Mouse (Mus musculus) heart, postnatal 4 days (tissue): ENCODE results near the gene Oprd1. TPM values are rescaled to one million over a fixed set of nuclear protein-coding genes. Genes with fewer than 3 reads are reported as not detected.

ENCODE experiments used
- DNase-seq: peaks from one replicate; pipeline ENCODE4 v3.0.0; 2021
- total RNA-seq, 2 experiments: library from RNA; stranded (reverse); gene quantifications; 2 replicates each; pipeline ENCODE4 v1.2.3; 2021

Oprd1 gene
- under 1 TPM; 0.45 to 0.54 TPM for total RNA-seq

DNA sequence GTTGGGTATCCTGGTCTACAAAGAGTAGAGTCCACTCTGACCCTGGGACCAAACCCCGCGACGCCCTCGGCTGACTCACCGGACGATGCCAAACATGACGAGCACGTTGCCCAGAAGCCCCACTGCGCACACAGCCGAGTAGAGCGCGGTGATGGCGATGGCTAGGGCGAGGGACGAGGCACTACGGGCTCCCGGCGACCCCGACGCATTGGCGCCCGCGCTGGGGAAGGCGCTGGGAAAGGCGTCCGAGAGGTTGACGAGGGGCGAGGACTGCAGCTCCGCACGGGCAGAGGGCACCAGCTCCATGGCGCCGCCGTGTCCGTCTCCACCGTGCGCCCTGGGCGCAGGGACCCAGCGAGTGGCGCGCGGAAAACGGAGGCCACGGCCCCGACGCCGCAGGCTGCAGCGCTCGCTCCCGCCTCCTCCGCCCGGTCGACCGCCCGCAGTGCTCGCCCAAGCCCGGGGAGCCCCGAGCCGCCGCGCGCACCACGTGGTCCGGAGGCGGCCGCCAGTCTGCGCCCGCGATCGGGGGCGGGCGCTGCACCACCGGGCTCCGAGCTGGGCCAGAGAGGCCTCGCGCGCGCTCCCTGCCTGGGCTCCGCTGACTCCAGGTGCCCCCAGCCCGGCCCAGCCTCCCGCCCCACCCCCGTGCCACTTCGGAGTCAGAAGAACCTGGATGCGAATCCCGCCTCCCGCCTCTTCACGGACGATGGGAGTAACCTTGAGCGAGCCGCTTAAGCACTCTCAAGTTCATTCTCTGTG, at the start of gene Oprd1:
Gene Oprd1 (minus strand): TSS at position 407 of the 762 bp plus-strand sequence.
- DNase-seq: peak; percentile 26

DNA sequence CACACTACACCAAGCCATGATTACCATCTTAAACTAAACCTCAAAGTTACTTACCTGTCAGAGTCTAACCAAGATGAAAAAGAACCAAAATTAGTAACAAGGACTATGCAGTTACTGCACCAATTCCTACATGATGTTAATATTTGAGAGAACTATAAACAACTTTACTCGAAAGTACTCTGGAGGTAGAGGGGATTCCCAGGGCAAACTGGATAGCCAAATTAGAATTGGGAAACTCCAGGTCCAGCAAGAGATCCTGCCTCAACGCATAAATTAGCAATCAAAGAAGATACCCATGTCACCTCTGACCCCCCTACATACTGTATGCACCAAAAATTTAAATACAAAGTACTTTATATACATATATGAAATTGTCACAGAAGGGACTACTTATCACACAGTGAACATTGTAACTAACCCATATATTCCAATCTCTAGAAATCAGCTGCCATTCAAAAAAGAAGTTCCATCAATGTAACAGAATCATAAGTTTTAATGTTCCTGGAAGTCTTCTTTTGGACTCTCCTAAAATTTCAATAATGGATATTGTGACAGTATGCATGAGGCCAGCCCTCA, 43.6 kb upstream of the Oprd1 start:
- DNase-seq: no peak

DNA sequence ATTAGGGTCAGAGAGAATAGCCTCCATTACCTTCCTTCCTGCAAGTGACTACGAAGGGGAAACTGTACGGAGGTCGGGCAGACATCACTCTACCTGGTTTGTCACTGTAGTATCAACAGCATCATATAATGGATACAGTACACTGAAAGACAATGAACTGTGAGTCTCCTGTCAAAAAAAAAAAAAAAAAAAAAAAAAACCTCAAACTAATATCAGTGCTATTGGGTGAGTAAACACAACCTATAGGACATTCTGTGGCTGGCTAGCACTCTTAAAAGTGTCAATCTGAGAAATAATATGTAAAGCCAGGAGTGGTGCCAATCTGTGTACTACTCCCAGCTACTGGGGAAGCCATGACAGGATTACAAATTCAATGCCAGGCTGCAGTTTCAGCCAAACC, 38.9 kb upstream of the Oprd1 start:
- DNase-seq: no peak

DNA sequence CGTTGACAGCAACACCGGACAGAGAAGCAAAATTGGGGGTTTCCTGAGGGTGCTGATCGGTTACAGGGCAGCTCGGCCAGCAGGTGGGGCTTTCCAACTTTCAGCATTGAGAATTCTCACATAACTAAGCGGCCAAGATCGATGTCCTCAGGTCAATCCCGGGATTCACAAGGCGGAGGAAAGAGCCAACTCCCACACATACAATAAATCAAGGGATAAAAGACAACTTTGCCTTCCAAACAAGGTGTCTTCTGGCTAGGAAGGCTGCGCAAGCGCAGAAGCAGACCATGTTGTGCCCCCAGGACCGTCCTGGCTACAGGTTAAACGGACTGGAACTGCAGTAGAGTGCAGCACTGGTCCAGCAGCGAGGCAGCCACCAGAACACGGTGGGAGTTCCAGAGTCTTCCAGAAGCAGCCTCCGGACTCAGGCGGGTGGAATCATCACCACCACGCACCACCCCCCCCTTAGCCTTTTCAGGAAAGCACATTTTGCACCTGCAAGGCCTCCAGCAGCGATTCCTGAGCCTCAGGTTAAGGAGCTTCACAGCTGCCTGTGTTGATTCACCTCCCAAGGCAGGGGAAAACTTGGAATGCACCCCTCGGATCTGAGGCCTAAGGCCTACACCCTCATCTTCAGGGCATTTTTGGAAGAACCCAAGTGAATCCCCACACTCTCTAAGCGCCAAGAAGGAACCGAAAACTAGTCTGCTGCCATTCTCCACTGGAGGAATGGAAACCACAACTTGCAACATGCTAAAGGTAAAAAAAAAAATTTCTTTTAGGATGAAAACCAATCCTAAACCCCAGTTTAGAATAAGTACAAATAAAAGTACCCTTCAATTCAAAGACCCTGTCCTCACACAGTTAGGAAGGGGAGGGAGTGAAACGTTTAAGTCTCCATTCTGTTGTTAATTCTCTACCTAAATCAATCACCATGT, 37.7 kb upstream of the Oprd1 start:
- DNase-seq: no peak

DNA sequence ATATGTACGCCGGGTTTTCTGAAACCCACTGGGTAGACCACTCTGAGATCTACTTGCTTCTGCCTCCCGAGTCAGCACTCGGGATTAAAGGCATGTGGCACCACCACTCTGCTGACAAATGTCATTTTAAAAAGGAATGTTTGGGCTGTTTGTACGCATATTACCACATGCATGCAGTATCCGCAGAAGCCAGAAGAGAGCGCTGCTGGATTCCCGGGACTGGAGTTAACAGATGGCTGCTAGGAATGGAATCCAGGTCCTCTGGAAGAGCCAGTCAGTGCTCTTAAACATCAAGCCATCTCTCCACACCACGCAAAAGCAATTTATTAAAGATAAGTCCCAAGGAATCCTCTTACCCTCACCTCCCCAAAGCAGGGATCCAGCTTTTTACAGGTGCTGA, 36.4 kb upstream of the Oprd1 start:
- peak; percentile 64 for DNase-seq

DNA sequence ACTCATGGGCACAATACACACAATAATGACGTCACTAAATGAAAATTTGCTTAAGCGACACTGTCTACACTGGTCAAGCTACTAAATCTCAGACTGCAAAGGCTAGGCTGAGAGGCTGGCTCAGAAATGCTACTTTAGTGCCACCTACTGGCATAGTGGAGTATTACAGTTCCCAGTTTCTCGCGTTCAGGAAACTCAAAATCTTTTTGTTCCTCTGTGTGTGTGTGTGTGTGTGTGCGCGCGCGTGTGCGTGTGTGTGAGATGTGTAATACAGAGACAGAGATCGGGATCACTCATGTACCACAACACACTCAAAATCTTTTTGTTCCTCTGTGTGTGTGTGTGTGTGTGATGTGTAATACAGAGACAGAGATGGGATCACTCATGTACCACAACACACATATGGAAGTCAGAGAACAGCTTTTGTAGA, 34.4 kb upstream of the Oprd1 start:
- peak; percentile 78 for DNase-seq

DNA sequence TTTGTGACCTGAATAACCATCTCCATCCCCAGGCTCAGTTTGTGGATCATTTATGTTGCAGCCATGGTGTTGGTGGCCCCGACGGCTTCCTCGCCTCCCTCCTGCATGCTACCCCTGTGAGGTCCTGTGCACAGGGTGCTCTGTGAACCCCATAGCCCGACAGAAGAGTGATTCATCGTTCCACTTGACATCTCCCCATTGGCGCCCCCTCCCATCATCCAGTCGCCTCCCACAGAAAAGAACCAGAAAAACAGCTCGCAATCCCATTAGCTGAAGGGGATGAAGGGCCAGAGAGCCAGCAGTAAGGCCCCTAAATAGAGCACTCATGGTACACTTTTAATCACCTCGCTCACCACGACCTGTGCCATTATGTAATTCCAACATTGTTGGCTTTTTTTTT, 32.2 kb upstream of the Oprd1 start:
- DNase-seq: no peak

DNA sequence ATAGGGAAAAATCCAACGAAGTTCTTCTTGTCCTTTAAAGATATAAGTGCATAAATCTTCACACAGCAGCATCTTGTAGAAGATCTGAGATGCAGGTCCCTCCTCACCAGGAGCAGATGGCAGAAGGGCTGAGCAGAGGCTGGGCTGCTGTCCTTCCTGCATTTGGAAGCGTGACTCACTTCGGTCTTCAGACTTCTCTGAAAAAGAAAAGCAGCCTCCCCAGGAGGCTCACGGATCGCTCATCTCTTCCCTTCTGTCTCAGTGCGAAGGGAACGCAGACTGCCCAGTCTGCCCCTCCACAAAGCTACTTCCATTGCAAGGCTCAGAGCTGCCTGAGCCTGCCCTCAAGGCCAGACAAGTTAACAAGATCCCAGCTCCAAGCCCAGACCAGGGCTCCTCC, 26.6 kb upstream of the Oprd1 start:
- no peak for DNase-seq

DNA sequence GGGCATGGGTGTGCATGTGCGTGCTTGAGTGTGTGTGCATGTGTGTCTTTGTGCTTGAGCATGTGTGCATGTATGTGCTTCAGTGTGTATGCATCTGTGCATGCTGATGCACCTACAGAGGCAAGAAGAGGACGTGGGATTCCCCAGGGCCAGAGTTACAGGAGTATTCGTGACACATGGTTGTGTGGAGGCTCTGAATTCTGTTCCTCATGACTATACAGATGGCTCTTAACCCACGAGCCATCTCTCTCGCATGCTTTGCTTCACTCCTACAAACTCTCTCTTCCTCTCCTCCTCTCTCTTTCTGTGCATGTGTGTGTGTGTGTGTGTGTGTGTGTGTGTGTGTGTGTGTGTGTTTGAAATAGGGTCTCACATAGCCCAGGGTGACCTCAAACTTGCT, 25.5 kb upstream of the Oprd1 start:
- no peak for DNase-seq

DNA sequence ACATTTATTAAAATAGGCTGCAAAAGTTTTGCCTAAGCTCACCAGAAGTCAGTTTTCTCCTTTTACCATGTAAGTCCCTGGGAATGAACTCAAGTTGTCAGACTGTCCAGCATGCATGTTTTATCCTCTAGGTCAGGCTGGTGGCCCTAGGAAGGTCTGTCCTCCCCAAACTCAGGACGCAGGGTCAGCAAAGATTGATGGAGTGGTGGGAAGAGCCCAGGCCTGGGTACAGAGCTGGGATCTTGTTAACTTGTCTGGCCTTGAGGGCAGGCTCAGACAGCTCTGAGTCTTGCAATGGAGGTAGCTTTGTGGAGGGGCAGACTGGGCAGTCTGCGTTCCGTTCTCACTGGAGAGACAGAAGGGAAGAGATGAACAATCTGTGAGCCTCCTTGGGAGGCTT, 25.0 kb upstream of the Oprd1 start:
- DNase-seq: no peak

DNA sequence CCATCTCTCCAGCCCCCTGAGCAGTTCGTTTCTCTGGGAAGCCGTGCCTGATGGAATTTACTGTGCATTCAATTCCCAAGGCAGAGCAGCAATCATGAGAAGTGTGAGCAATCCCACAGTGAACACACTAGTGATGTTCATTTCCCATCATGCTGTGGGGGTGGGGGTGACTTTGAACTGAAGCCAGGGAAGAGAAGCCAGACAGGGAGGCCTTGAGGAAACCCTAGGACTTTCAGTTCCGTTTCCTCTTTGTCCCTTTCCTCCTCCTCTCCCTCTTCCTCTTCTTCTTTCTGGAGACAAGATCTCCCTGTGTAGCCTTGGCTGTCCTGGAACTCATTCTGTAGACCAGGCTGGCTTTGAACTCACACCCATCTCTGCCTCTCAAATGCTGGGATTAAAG, 23.1 kb upstream of the Oprd1 start:
- DNase-seq: no peak

DNA sequence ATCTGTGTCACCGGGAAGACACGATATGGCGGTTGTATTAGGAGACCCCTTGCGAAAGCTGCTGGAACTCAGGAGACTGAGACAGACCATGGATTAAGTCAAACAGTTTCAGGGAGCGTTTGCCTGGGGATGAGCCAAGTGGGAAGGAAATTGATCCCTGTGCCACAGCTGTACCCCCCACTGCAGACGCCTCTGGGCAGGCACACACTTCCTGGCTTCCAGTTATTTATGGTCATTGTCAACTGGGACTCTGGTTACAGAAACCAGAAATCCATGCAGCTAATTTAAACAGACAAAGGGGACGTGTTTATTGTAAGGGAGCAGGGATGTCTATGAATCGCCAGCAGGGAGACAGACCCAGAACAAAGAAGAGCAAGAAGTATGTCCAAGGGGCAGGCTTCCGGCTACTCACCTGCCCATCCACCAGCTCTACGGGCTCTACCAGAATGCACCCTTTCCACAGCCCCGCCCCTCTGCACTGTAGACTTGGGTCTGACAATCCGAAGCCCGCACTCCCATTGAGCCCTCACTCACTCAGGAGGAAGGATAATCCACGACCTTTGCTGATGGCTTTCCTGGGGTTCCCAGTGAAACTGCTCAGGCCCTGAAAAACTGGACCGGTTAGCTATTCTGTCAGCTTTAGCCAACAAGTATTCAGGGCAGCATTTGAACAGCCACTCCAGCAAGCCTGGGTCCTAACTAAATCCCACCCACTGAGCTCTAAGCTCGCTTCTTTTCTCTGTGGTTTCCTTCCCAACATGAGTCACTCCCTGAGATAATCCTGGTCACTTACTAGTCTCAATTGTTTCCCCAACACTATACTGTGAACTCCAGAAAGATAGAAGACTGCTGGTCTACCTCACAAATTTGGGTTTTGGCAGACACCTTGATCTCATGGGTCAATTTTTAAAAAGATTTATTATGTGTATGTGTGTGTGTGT, 22.3 kb upstream of the Oprd1 start:
- DNase-seq: no peak

DNA sequence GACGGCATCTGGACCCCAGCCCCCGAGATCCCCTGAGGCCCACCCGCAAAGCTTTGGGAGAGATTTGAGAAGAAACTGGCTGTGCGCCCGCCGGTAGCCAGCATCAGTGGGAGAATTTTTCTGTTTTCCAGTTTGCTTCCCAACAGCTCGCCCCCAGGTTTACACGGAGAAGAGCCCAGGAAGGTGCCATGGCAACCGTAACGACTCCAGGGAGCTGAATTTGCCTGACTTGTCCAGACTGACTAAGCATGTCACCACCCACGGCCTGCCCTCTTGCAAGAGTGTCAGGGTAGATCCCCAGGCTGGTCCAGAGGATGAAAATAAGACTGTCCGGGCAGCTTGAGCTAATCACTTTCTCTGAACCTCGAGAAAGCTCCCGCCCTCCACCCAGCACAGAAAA, 21.4 kb upstream of the Oprd1 start:
- DNase-seq: no peak

DNA sequence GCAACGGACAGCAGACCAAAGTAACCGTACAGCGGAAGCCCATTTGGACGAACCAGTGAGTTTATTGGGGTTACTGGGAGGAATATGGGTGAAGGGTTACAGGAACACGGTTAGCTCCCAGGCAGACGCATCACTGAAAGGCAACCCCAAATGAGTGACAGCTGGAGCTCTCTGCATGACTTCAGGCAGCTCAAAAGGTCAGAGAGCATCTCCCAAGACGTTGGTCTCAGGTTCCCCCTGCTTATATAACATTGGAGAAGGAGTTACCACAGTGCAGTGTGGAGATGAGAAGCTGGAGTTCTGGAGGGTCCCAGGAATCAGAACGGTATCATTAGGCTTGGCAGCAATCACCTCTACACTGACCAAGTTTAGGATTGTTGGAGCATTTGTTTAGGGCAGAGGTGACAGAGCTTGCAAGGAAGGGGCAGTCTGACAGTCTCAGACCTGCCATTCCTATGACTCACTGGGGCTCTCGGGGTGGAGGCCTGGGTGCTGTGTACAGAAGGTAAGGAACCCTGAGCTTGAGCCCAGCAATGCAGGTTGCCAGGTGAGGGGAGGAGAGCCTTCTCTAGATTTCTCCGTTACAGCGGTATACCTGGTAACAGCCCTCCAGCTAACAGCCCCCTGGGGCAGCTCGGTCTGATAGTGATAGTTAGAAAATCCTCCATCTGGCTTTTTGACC, 12.8 kb upstream of the Oprd1 start:
- DNase-seq: no peak

DNA sequence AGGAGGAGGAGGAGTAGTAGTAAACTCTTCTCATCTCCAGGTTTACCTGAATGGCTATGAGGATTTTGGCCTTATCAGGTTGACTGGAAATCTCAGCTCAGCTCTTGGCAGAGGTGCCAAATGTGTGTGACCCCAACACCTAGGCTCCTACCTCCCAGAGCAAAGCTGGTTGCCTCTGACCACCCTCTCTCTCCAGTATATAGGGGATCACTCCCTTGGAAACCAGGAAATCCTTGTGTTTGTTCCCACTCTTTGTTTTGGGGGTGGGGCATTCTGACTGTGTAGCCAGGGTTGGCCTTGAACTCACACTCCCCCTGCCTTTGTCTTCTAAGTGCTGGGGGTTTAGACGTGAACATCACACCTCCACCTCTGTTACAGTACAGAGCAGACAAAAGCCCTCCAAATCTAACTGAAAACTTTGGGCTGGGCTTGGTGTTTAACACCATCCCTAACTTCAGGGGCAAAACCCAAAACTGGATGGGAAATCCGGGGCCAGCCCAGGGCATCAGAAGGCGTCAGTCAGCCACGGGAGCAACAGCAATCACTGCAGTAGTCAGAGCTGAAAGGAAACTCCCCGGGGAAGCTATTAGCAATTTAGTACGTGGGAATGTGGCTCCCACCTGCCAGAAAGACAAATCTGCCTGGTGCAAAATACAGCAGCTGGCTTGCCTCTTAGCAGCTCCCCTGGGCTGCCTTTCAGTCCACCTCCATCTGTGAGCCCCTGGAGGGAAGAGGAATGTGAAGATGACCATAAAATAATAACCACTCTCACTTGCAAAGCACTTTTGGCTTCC, 10.8 kb upstream of the Oprd1 start:
- no peak for DNase-seq

DNA sequence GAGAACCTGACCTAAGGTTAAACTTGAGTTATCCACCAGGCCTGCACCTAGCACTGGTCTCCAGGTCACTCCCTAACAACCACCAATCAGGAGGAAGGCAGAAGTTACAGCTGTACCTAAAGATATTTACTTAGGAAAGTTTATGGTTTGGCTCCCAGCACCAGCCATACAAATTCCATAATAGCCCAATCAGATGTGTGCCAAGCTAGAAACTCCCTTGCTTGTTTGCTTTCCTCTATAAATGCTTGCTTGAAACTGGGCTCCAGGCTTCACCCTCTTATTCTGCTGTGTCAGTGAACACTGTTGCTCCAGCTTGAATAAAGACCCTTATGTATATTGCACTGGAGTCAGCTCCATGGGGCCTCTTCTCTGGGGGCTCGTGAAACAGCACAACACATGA, 7.4 kb upstream of the Oprd1 start:
- no peak for DNase-seq

DNA sequence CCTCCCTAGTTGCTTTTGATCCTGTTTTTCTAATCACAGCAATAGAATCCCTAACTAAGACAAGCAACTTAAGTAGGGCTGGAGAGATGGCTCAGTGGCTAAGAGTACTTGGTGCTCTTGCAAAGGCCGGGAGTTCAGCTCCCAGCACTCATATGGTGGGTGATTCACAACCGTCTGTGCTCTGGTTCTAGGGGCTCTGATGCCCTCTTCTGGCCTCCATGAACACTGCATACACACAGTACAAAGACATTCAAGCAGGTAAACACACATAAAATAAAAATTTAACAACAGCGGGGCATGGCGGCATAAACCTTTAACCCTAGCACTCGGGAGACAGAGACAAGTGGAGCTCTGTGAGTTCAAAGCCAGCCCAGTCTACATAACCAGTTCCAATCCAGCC, 1.9 kb upstream of the Oprd1 start:
- DNase-seq: no peak

DNA sequence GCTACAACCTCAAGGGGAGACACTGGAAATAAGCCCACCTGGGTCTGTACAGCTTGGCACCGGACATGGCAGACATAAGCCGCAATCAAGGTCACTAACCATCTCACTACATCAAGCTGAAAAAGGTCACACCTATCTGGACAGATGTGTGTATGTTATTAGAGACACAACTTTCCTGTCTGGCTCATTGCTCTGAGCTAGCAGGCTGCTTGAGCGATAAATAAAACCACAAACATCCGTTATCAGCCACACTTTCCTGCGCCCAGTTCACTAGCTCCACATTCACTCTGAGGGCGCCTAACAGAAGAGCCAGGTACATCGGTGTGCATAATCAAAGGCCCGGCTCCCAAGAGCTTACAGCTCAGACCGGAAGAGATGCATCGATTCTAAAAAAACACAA, 806 bp upstream of the Oprd1 start:
- no peak for DNase-seq

DNA sequence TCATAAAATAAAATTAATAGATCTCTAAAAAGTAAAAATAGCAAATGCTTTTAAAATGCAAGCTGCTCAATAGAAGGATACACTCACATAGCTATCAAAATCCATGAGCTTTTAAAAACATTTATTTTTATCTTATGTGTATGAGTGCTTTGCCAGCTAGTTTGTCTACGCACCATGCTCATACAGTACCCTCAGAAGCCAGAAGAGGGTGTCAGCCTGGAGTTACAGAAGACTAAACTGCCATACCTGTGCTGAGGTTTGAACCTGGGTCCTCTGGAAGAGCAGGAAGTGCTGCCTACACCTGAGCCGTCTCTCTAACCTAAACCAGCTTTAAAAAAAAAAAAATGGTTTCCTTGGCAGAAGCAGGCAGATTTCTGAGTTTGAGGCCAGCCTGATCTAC, 5.6 kb downstream of the Oprd1 start:
- no peak for DNase-seq

DNA sequence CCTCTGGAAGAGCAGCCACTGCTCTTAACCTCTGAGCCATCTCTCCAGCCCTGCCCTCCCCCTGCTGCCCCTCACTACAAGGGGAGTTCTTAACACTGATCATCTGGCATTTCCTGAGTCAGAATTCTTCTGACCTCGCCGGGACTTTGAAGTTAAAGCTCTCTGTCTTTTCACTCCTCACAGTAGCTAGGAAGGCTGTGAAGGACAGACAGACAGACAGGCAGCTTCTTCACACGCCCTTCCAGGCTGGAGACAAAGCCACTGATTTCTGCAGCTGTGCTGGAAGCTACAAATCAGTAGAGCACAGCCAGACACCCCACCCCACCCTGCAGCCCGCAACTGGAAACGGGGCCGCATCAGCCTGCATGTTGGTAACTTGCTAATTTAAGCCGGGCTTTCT, 7.3 kb downstream of the Oprd1 start:
- DNase-seq: no peak

DNA sequence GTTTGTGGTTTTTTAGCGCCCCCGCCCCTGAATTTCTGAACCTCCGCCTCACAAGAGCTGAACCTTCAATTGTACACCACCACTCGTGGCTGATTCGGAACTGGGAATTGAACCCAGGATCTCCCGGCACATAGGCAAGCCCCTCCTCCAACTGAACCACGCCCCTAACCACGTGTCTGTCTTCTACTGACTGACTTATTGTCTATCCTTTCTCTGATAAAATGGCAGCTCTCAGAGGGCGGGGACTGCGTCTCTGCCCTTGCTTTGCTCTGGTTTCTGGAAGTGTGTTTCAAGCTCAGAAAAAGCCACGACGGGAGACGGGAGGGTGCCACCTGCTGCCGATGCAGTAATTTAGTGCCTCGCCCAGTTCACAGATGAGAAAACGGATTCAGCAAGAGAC, 10.4 kb downstream of the Oprd1 start:
- DNase-seq: no peak
